Mouse (Mus musculus) lung, postnatal 36 days (tissue): Measurements from ENCODE around the gene Camsap1.
A peak's percentile ranks its signal among the peaks of the same experiment; 100 is the strongest.

Source experiments
- DNase-seq: peaks from one replicate; pipeline ENCODE4 v3.0.0; 2022; ENCODE audit warnings: mixed read lengths

Camsap1 gene

GRCm38 (mm10) chr2:25983159-25983907, at the start of gene Camsap1:
Gene Camsap1 (minus strand): TSS chr2:25983282.
- DNase-seq, result peak; percentile 100

GRCm38 (mm10) chr2:26030288-26030687, 47.2 kb upstream of the Camsap1 start:
- no peak for DNase-seq

GRCm38 (mm10) chr2:26024138-26025075, 41.3 kb upstream of the Camsap1 start:
- peak; percentile 36 for DNase-seq

- DNase-seq, result no peak
Observed at GRCm38 (mm10) chr2:26022626-26023025, 39.5 kb upstream of the Camsap1 start.

- DNase-seq, result no peak
Observed at GRCm38 (mm10) chr2:26022258-26022565, 39.1 kb upstream of the Camsap1 start.

- peak; percentile 93 for DNase-seq
Observed at GRCm38 (mm10) chr2:26021561-26022257, 38.6 kb upstream of the Camsap1 start, which contains the start of gene Ubac1. Gene Ubac1 (minus strand): TSS chr2:26021747.

GRCm38 (mm10) chr2:26020714-26021560, 37.9 kb upstream of the Camsap1 start:
- DNase-seq, result peak; percentile 19

GRCm38 (mm10) chr2:26019923-26020322, 36.8 kb upstream of the Camsap1 start:
- no peak for DNase-seq

- no peak for DNase-seq
Observed at GRCm38 (mm10) chr2:26017326-26017725, 34.2 kb upstream of the Camsap1 start.

- DNase-seq, result no peak
Observed at GRCm38 (mm10) chr2:26013674-26014073, 30.6 kb upstream of the Camsap1 start.

GRCm38 (mm10) chr2:26011420-26011819, 28.3 kb upstream of the Camsap1 start:
- no peak for DNase-seq

GRCm38 (mm10) chr2:26002001-26002400, 18.9 kb upstream of the Camsap1 start:
- no peak for DNase-seq

GRCm38 (mm10) chr2:26001136-26001535, 18.1 kb upstream of the Camsap1 start:
- DNase-seq, result no peak

GRCm38 (mm10) chr2:25997716-25998115, 14.6 kb upstream of the Camsap1 start:
- peak; percentile 22 for DNase-seq

- no peak for DNase-seq
Observed at GRCm38 (mm10) chr2:25994791-25995190, 11.7 kb upstream of the Camsap1 start.

GRCm38 (mm10) chr2:25992285-25992684, 9.2 kb upstream of the Camsap1 start:
- DNase-seq, result no peak

- no peak for DNase-seq
Observed at GRCm38 (mm10) chr2:25989651-25990050, 6.6 kb upstream of the Camsap1 start.

GRCm38 (mm10) chr2:25987817-25988216, 4.7 kb upstream of the Camsap1 start:
- DNase-seq, result no peak

- no peak for DNase-seq
Observed at GRCm38 (mm10) chr2:25986601-25987000, 3.5 kb upstream of the Camsap1 start.

GRCm38 (mm10) chr2:25982426-25983091, 523 bp downstream of the Camsap1 start:
- DNase-seq, result peak; percentile 10

- peak; percentile 52 for DNase-seq
Observed at GRCm38 (mm10) chr2:25982052-25982425, 1.0 kb downstream of the Camsap1 start.

- DNase-seq, result no peak
Observed at GRCm38 (mm10) chr2:25978997-25979396, 4.1 kb downstream of the Camsap1 start.
